15 mouse cellular contexts compared by ENCODE assay signal in the genomic region with DNA sequence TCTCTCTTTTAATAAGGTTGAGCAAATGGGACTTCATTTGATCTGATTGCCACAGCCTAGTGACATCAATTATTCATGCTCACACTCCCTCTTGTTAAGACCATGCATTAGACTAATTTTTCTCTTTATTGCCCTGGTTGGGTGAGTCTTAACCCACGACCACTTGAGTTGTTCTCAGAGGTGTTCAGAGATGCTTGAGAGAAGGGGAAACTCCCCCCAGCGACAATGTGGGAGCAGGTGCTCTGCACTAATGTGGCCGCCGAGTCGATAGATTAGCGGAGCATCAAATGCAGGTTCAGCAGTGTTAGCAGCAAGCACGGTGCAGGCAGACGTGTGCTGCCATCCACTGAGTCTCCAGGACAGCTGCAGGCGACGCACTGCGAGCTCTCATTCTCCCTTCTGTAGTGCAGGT. TPM values are rescaled to one million over a fixed set of nuclear protein-coding genes. Genes with fewer than 3 reads are reported as not detected.
DNase-seq lines count a peak whose midpoint lies in the region; ATAC-seq and TF ChIP-seq lines count a peak whose summit lies in the region.
"Had no signal": no experiment of that assay in that cellular context is flagged by ENCODE, and none has a peak within 500 bp of the region (broad histone marks: within the 10 kb centered on the region; RNA-seq: fewer than 3 reads in every experiment).

No protein-coding gene starts in this region.

- peak; percentile 29 for DNase-seq in hindbrain, embryonic 10.5 days (ENCODE audit: low spot score)
- no peak for DNase-seq in forebrain, embryonic 10.5 days (ENCODE audit: extremely low spot score, low spot score)
- DNase-seq in hindbrain, postnatal 0 days (ENCODE audit: low spot score) = peak; percentile 53
- DNase-seq in spleen, postnatal 14 days (ENCODE audit: low spot score in 2 of 2) = no peak
- no peak for DNase-seq in kidney, adult 8-10 months
- no peak for DNase-seq in liver, postnatal 0 days
- DNase-seq: cerebellum, adult 9-11 months; kidney, adult 2 months; layer of hippocampus, adult 9-11 months; right cerebral cortex, postnatal 25 days had no signal

- TF ChIP-seq CTCF in hindbrain, postnatal 0 days (IDR thresholded peaks at IDR 0.05; ENCODE audit: low read depth) = peak; percentile 32
- TF ChIP-seq CTCF in liver, postnatal 0 days (IDR thresholded peaks at IDR 0.05; ENCODE audit: low read depth) = no peak

- no peak overlapping the region for H3K4me3 ChIP-seq in hindbrain, embryonic 10.5 days
- H3K4me3 ChIP-seq in hindbrain, embryonic 16.5 days (ENCODE audit: low read length) = no peak overlapping the region
- no peak overlapping the region for H3K4me3 ChIP-seq in forebrain, embryonic 10.5 days
- no peak overlapping the region for H3K4me3 ChIP-seq in hindbrain, postnatal 0 days (ENCODE audit: low read length)
- H3K4me3 ChIP-seq in neural tube, embryonic 14.5 days (ENCODE audit: low read depth, low read length) = no peak overlapping the region
- no peak overlapping the region for H3K4me3 ChIP-seq in liver, postnatal 0 days (ENCODE audit: low read depth, low read length)
- H3K4me3 ChIP-seq: heart, embryonic 15.5 days had no signal

- no peaks in the 10 kb centered on the region for H3K27me3 ChIP-seq in hindbrain, embryonic 10.5 days (ENCODE audit: insufficient read depth, poor library complexity, severe bottlenecking)
- H3K27me3 ChIP-seq in hindbrain, embryonic 16.5 days (replicated peaks; ENCODE audit: control insufficient read depth, insufficient read depth, low read length) = no peaks in the 10 kb centered on the region
- no peaks in the 10 kb centered on the region for H3K27me3 ChIP-seq in forebrain, embryonic 10.5 days (ENCODE audit: poor library complexity, severe bottlenecking)
- H3K27me3 ChIP-seq in hindbrain, postnatal 0 days (ENCODE audit: insufficient read depth, low read length) = no peaks in the 10 kb centered on the region
- no peaks in the 10 kb centered on the region for H3K27me3 ChIP-seq in neural tube, embryonic 14.5 days (ENCODE audit: control insufficient read depth, insufficient read depth, low read length)
- H3K27me3 ChIP-seq in liver, postnatal 0 days (ENCODE audit: insufficient read depth, low read length) = no peaks in the 10 kb centered on the region
- H3K27me3 ChIP-seq: heart, embryonic 15.5 days had no signal

- H3K4me2 ChIP-seq in hindbrain, embryonic 16.5 days (ENCODE audit: low read length) = no peak overlapping the region
- H3K4me2 ChIP-seq in hindbrain, postnatal 0 days (ENCODE audit: low read depth, low read length) = no peak overlapping the region
- H3K4me2 ChIP-seq in neural tube, embryonic 14.5 days (ENCODE audit: low read depth, low read length) = no peak overlapping the region
- no peak overlapping the region for H3K4me2 ChIP-seq in liver, postnatal 0 days (ENCODE audit: low read depth, low read length)
- H3K4me2 ChIP-seq: heart, embryonic 15.5 days; liver, embryonic 11.5 days had no signal

- no peak for ATAC-seq in hindbrain, embryonic 16.5 days
- ATAC-seq in hindbrain, postnatal 0 days = no peak
- peak; percentile 47; the same call in 1 of the 2 replicates for ATAC-seq in neural tube, embryonic 14.5 days (ENCODE audit: low read depth)
- ATAC-seq in liver, postnatal 0 days = no peak

- peaks cover 57% of the 10 kb centered on the region for H3K36me3 ChIP-seq in hindbrain, embryonic 10.5 days
- no peaks in the 10 kb centered on the region for H3K36me3 ChIP-seq in hindbrain, embryonic 16.5 days (ENCODE audit: control insufficient read depth, insufficient read depth, low read length)
- peaks cover 68% of the 10 kb centered on the region for H3K36me3 ChIP-seq in forebrain, embryonic 10.5 days (replicated peaks)
- H3K36me3 ChIP-seq in hindbrain, postnatal 0 days (ENCODE audit: insufficient read depth, low read length) = no peaks in the 10 kb centered on the region
- H3K36me3 ChIP-seq in neural tube, embryonic 14.5 days (ENCODE audit: control insufficient read depth, insufficient read depth, low read length) = peaks cover 6% of the 10 kb centered on the region
- H3K36me3 ChIP-seq in liver, postnatal 0 days (replicated peaks; ENCODE audit: insufficient read depth, low read length) = peaks cover 22% of the 10 kb centered on the region

- no peaks in the 10 kb centered on the region for H3K9me3 ChIP-seq in hindbrain, embryonic 10.5 days
- H3K9me3 ChIP-seq in hindbrain, embryonic 16.5 days (ENCODE audit: control insufficient read depth, low read length) = no peaks in the 10 kb centered on the region
- no peaks in the 10 kb centered on the region for H3K9me3 ChIP-seq in forebrain, embryonic 10.5 days
- H3K9me3 ChIP-seq in hindbrain, postnatal 0 days (ENCODE audit: low read length) = no peaks in the 10 kb centered on the region
- no peaks in the 10 kb centered on the region for H3K9me3 ChIP-seq in neural tube, embryonic 14.5 days (ENCODE audit: control insufficient read depth, low read length)
- no peaks in the 10 kb centered on the region for H3K9me3 ChIP-seq in liver, postnatal 0 days (ENCODE audit: low read length)
- H3K9me3 ChIP-seq: heart, embryonic 15.5 days had no signal

- WGBS in hindbrain, embryonic 10.5 days = 68% methylated on average over 11 of the region's 11 CpGs
- 32% methylated on average over 11 of the region's 11 CpGs for WGBS in hindbrain, embryonic 16.5 days
- 69% methylated on average over 11 of the region's 11 CpGs for WGBS in forebrain, embryonic 10.5 days
- 33% methylated on average over 11 of the region's 11 CpGs for WGBS in hindbrain, postnatal 0 days
- 19% methylated on average over 11 of the region's 11 CpGs for WGBS in neural tube, embryonic 14.5 days
- WGBS in liver, postnatal 0 days (ENCODE audit: insufficient replicate concordance) = 86% methylated on average over 11 of the region's 11 CpGs

- peak overlapping the region; percentile 73 for H3K27ac ChIP-seq in hindbrain, embryonic 10.5 days
- H3K27ac ChIP-seq in hindbrain, embryonic 16.5 days (ENCODE audit: low read depth, low read length) = no peak overlapping the region
- peak overlapping the region; percentile 62 for H3K27ac ChIP-seq in forebrain, embryonic 10.5 days
- 0 out of 2 replicates have a peak overlapping the region, but pooled peaks have one; percentile 20 for H3K27ac ChIP-seq in hindbrain, postnatal 0 days
- no peak overlapping the region; the same call in 1 of the 2 replicates for H3K27ac ChIP-seq in neural tube, embryonic 14.5 days (ENCODE audit: low read depth, low read length)
- no peak overlapping the region for H3K27ac ChIP-seq in liver, postnatal 0 days (ENCODE audit: low read depth)
- H3K27ac ChIP-seq: heart, embryonic 15.5 days; stomach, postnatal 0 days had no signal

- TF ChIP-seq EP300 in liver, postnatal 0 days (IDR thresholded peaks at IDR 0.05; ENCODE audit: low read depth) = no peak

- no peak overlapping the region for H3K9ac ChIP-seq in hindbrain, embryonic 16.5 days (ENCODE audit: low read depth, low read length)
- no peak overlapping the region for H3K9ac ChIP-seq in hindbrain, postnatal 0 days (replicated peaks; ENCODE audit: low read length)
- no peak overlapping the region for H3K9ac ChIP-seq in neural tube, embryonic 14.5 days (replicated peaks; ENCODE audit: low read depth, low read length)
- H3K9ac ChIP-seq in liver, postnatal 0 days (replicated peaks) = no peak overlapping the region
- H3K9ac ChIP-seq: heart, embryonic 15.5 days had no signal

- peaks cover 68% of the 10 kb centered on the region for H3K4me1 ChIP-seq in hindbrain, embryonic 10.5 days (replicated peaks)
- H3K4me1 ChIP-seq in hindbrain, embryonic 16.5 days (ENCODE audit: control insufficient read depth, insufficient read depth, low read depth, low read length) = peaks cover 62% of the 10 kb centered on the region
- peaks cover 57% of the 10 kb centered on the region for H3K4me1 ChIP-seq in forebrain, embryonic 10.5 days
- H3K4me1 ChIP-seq in hindbrain, postnatal 0 days (ENCODE audit: insufficient read depth, low read length) = peaks cover 41% of the 10 kb centered on the region
- peaks cover 69% of the 10 kb centered on the region for H3K4me1 ChIP-seq in neural tube, embryonic 14.5 days (ENCODE audit: control insufficient read depth, insufficient read depth, low read length)
- H3K4me1 ChIP-seq in liver, postnatal 0 days (ENCODE audit: insufficient read depth) = no peaks in the 10 kb centered on the region

RNA-seq across cellular contexts. Expression of a gene that starts 52.3 kb away (rescaled TPM):
- polyA plus RNA-seq in hindbrain, embryonic 10.5 days (2016; fragmentation: Nextera tagmentation; extraction: Ambion mirVana) = 0.45 and 0.55 TPM in 2 replicates
- 4.1 and 5.4 TPM in 2 replicates for polyA plus RNA-seq in hindbrain, embryonic 16.5 days (2015; fragmentation: Nextera tagmentation; extraction: Ambion mirVana)
- polyA plus RNA-seq in forebrain, embryonic 10.5 days (2016; fragmentation: Nextera tagmentation; extraction: Ambion mirVana) = 0.52 and 0.92 TPM in 2 replicates
- total RNA-seq in hindbrain, postnatal 0 days (2014; rRNA removed) = 1.4 and 3.8 TPM in 2 replicates
- polyA plus RNA-seq in hindbrain, postnatal 0 days (2015; fragmentation: Nextera tagmentation; extraction: Ambion mirVana) = 6.9 and 7.5 TPM in 2 replicates
- polyA plus RNA-seq in neural tube, embryonic 14.5 days (2014; fragmentation: Nextera tagmentation; extraction: Ambion mirVana) = 2.2 and 2.5 TPM in 2 replicates
- 4.5 and 4.6 TPM in 2 replicates for polyA plus RNA-seq in liver, postnatal 0 days (2015; fragmentation: Nextera tagmentation; extraction: Ambion mirVana)

Comparison
In these comparisons a context has a peak if more than half of its experiments do, and no peak if none do; other contexts are left out.
1. H3K27ac ChIP-seq: peak in hindbrain, embryonic 10.5 days (single experiment), forebrain, embryonic 10.5 days (single experiment) and hindbrain, postnatal 0 days (single experiment); none in hindbrain, embryonic 16.5 days (single experiment), neural tube, embryonic 14.5 days (single experiment) and liver, postnatal 0 days (single experiment).
2. DNase-seq: peak in hindbrain, embryonic 10.5 days (single experiment) and hindbrain, postnatal 0 days (single experiment); none in forebrain, embryonic 10.5 days (single experiment), spleen, postnatal 14 days (0 of 2), kidney, adult 8-10 months (0 of 2) and liver, postnatal 0 days (single experiment).